Comparison of ENCODE assay signal across 13 mouse cellular contexts in the genomic region with DNA sequence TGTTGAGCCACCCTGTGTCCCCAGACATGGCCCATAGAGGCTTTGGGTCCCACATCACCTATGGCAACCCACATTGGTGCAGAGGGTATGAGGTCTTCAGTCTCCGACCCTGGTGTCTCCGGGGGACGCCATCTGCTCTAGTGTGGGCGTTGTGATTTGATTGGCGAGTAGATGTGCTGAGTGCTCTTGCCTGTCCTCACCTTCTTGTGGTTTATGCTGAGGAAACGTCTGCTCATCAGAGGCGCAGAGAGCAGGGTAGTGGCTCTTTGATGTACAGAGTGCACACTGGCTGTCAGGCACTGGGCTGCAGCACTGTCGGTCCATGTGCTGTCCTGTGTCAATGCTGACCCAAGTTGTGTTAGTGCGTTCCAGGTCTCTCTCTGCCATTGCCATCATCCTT. TPM values are rescaled to one million over a fixed set of nuclear protein-coding genes. Genes with fewer than 3 reads are reported as not detected.
DNase-seq lines count a peak whose midpoint lies in the region; ATAC-seq lines count a peak whose summit lies in the region.
"Had no signal": no experiment of that assay in that cellular context is flagged by ENCODE, and none has a peak within 500 bp of the region (broad histone marks: within the 10 kb centered on the region; RNA-seq: fewer than 3 reads in every experiment).

No protein-coding gene starts in this region.

- peaks cover 36% of the 10 kb centered on the region for H3K4me1 ChIP-seq in hindbrain, embryonic 12.5 days
- peaks cover 7% of the 10 kb centered on the region for H3K4me1 ChIP-seq in hindbrain, embryonic 11.5 days (replicated peaks; ENCODE audit: control insufficient read depth, insufficient read depth, low read length)
- H3K4me1 ChIP-seq in neural tube, embryonic 13.5 days (replicated peaks) = peaks cover 46% of the 10 kb centered on the region

- no peak for DNase-seq in hindbrain, embryonic 11.5 days (ENCODE audit: low spot score)
- DNase-seq in neural tube, embryonic 10.5 days (ENCODE audit: extremely low spot score, low spot score) = no peak
- DNase-seq in naive thymus-derived CD4-positive, alpha-beta T cell, adult 2 months (ENCODE audit: low read depth) = peak; percentile 66
- no peak for DNase-seq in layer of hippocampus, postnatal 36 days
- DNase-seq: gastrocnemius, postnatal 14 days; layer of hippocampus, adult 9-11 months; left cerebral cortex, postnatal 4 days; liver, embryonic 13.5 days; thymus, adult 2 months had no signal

- no peak for ATAC-seq in hindbrain, embryonic 12.5 days (ENCODE audit: low FRiP score)
- ATAC-seq in hindbrain, embryonic 11.5 days (ENCODE audit: low FRiP score) = no peak
- ATAC-seq in neural tube, embryonic 13.5 days (ENCODE audit: low read depth) = no peak
- peak; percentile 88 for ATAC-seq in activated CD4-positive, CD25-positive, alpha-beta regulatory T cell, adult 4 months

- H3K27ac ChIP-seq in hindbrain, embryonic 12.5 days = no peak overlapping the region
- H3K27ac ChIP-seq in hindbrain, embryonic 11.5 days (ENCODE audit: low read depth, low read length) = no peak overlapping the region
- H3K27ac ChIP-seq in neural tube, embryonic 13.5 days (replicated peaks) = no peak overlapping the region
- H3K27ac ChIP-seq: hindbrain, embryonic 15.5 days; liver, embryonic 13.5 days had no signal

- H3K36me3 ChIP-seq in hindbrain, embryonic 12.5 days = 0 out of 2 replicates have a peak, but pooled peaks cover 22% of the 10 kb centered on the region
- no peaks in the 10 kb centered on the region for H3K36me3 ChIP-seq in hindbrain, embryonic 11.5 days (ENCODE audit: control insufficient read depth, insufficient read depth, low read length)
- peaks cover 10% of the 10 kb centered on the region; the same call in 1 of the 2 replicates for H3K36me3 ChIP-seq in neural tube, embryonic 13.5 days
- H3K36me3 ChIP-seq: hindbrain, embryonic 15.5 days had no signal

- 85% methylated on average over 9 of the region's 9 CpGs for WGBS in hindbrain, embryonic 12.5 days
- 85% methylated on average over 9 of the region's 9 CpGs for WGBS in hindbrain, embryonic 11.5 days
- 82% methylated on average over 9 of the region's 9 CpGs for WGBS in neural tube, embryonic 13.5 days

- no peaks in the 10 kb centered on the region for H3K9me3 ChIP-seq in hindbrain, embryonic 12.5 days (replicated peaks)
- no peaks in the 10 kb centered on the region for H3K9me3 ChIP-seq in hindbrain, embryonic 11.5 days (ENCODE audit: control insufficient read depth, low read length)
- no peaks in the 10 kb centered on the region for H3K9me3 ChIP-seq in neural tube, embryonic 13.5 days
- H3K9me3 ChIP-seq: hindbrain, embryonic 15.5 days; liver, embryonic 13.5 days had no signal

- no peaks in the 10 kb centered on the region for H3K27me3 ChIP-seq in hindbrain, embryonic 12.5 days
- no peaks in the 10 kb centered on the region for H3K27me3 ChIP-seq in hindbrain, embryonic 11.5 days (ENCODE audit: control insufficient read depth, insufficient read depth, low read length)
- H3K27me3 ChIP-seq in neural tube, embryonic 13.5 days = no peaks in the 10 kb centered on the region
- H3K27me3 ChIP-seq: hindbrain, embryonic 15.5 days; liver, embryonic 13.5 days had no signal

- H3K9ac ChIP-seq in hindbrain, embryonic 12.5 days = 0 out of 2 replicates have a peak overlapping the region, but pooled peaks have one; percentile 8
- no peak overlapping the region for H3K9ac ChIP-seq in hindbrain, embryonic 11.5 days (ENCODE audit: low read depth, low read length)
- 0 out of 2 replicates have a peak overlapping the region, but pooled peaks have one; percentile 8 for H3K9ac ChIP-seq in neural tube, embryonic 13.5 days
- H3K9ac ChIP-seq: hindbrain, embryonic 15.5 days; liver, embryonic 13.5 days had no signal

- no peak overlapping the region for H3K4me2 ChIP-seq in hindbrain, embryonic 12.5 days (replicated peaks)
- H3K4me2 ChIP-seq in hindbrain, embryonic 11.5 days (replicated peaks; ENCODE audit: low read depth, low read length) = no peak overlapping the region
- no peak overlapping the region for H3K4me2 ChIP-seq in neural tube, embryonic 13.5 days
- H3K4me2 ChIP-seq: hindbrain, embryonic 15.5 days; liver, embryonic 13.5 days had no signal

- no peak overlapping the region for H3K4me3 ChIP-seq in hindbrain, embryonic 12.5 days
- no peak overlapping the region for H3K4me3 ChIP-seq in hindbrain, embryonic 11.5 days (ENCODE audit: low read depth, low read length)
- no peak overlapping the region for H3K4me3 ChIP-seq in neural tube, embryonic 13.5 days
- H3K4me3 ChIP-seq: hindbrain, embryonic 15.5 days; liver, embryonic 13.5 days had no signal

RNA-seq across cellular contexts. Expression of a gene that starts 6.3 kb away (rescaled TPM):
- polyA plus RNA-seq in hindbrain, embryonic 12.5 days (2016; fragmentation: Nextera tagmentation; extraction: Ambion mirVana) = 190 and 192 TPM in 2 replicates
- polyA plus RNA-seq in hindbrain, embryonic 11.5 days (2014; fragmentation: Nextera tagmentation; extraction: Ambion mirVana) = 71.1 and 85.6 TPM in 2 replicates
- polyA plus RNA-seq in neural tube, embryonic 13.5 days (2015; fragmentation: Nextera tagmentation; extraction: Ambion mirVana) = 98.0 and 110 TPM in 2 replicates
- 10 to 100 TPM; 13.3 to 16.1 TPM for polyA plus RNA-seq in activated CD4-positive, CD25-positive, alpha-beta regulatory T cell, adult 4 months (2017; shearing (Covaris generic))
- total RNA-seq in layer of hippocampus, postnatal 36 days (2021) = 100 to 1,000 TPM; 216 to 241 TPM

RNA-seq across cellular contexts. Expression of a gene that starts 23.1 kb away (rescaled TPM):
- 5.2 and 5.3 TPM in 2 replicates for polyA plus RNA-seq in hindbrain, embryonic 12.5 days (2016; fragmentation: Nextera tagmentation; extraction: Ambion mirVana)
- polyA plus RNA-seq in hindbrain, embryonic 11.5 days (2014; fragmentation: Nextera tagmentation; extraction: Ambion mirVana) = 1.5 and 1.7 TPM in 2 replicates
- 2.8 and 3.7 TPM in 2 replicates for polyA plus RNA-seq in neural tube, embryonic 13.5 days (2015; fragmentation: Nextera tagmentation; extraction: Ambion mirVana)
- 10 to 100 TPM in 1 of 2 experiments, 1 to 10 TPM in 1; 9.5 to 11.5 TPM for polyA plus RNA-seq in activated CD4-positive, CD25-positive, alpha-beta regulatory T cell, adult 4 months (2017; shearing (Covaris generic))
- total RNA-seq in layer of hippocampus, postnatal 36 days (2021) = 1 to 10 TPM; 2.6 to 3.1 TPM

RNA-seq across cellular contexts. Expression of a gene that starts 26.2 kb away (rescaled TPM):
- 4.8 and 5.5 TPM in 2 replicates for polyA plus RNA-seq in hindbrain, embryonic 12.5 days (2016; fragmentation: Nextera tagmentation; extraction: Ambion mirVana)
- 5.8 and 7.4 TPM in 2 replicates for polyA plus RNA-seq in hindbrain, embryonic 11.5 days (2014; fragmentation: Nextera tagmentation; extraction: Ambion mirVana)
- polyA plus RNA-seq in neural tube, embryonic 13.5 days (2015; fragmentation: Nextera tagmentation; extraction: Ambion mirVana) = 3.0 and 4.8 TPM in 2 replicates
- 1 to 10 TPM; 2.5 to 3.7 TPM for polyA plus RNA-seq in activated CD4-positive, CD25-positive, alpha-beta regulatory T cell, adult 4 months (2017; shearing (Covaris generic))
- 1 to 10 TPM; 3.8 to 4.5 TPM for total RNA-seq in layer of hippocampus, postnatal 36 days (2021)

RNA-seq across cellular contexts. Expression of a gene that starts 26.3 kb away (rescaled TPM):
- 60.3 and 69.4 TPM in 2 replicates for polyA plus RNA-seq in hindbrain, embryonic 12.5 days (2016; fragmentation: Nextera tagmentation; extraction: Ambion mirVana)
- 64.1 and 68.7 TPM in 2 replicates for polyA plus RNA-seq in hindbrain, embryonic 11.5 days (2014; fragmentation: Nextera tagmentation; extraction: Ambion mirVana)
- 62.7 and 64.8 TPM in 2 replicates for polyA plus RNA-seq in neural tube, embryonic 13.5 days (2015; fragmentation: Nextera tagmentation; extraction: Ambion mirVana)
- polyA plus RNA-seq in activated CD4-positive, CD25-positive, alpha-beta regulatory T cell, adult 4 months (2017; shearing (Covaris generic)) = 100 to 1,000 TPM; 104 to 107 TPM
- total RNA-seq in layer of hippocampus, postnatal 36 days (2021) = 10 to 100 TPM; 41.8 to 44.9 TPM

RNA-seq across cellular contexts. Expression of a gene that starts 27.9 kb away (rescaled TPM):
- polyA plus RNA-seq in hindbrain, embryonic 12.5 days (2016; fragmentation: Nextera tagmentation; extraction: Ambion mirVana) = 87.8 and 96.4 TPM in 2 replicates
- polyA plus RNA-seq in hindbrain, embryonic 11.5 days (2014; fragmentation: Nextera tagmentation; extraction: Ambion mirVana) = 36.2 and 47.2 TPM in 2 replicates
- polyA plus RNA-seq in neural tube, embryonic 13.5 days (2015; fragmentation: Nextera tagmentation; extraction: Ambion mirVana) = 93.9 and 100.0 TPM in 2 replicates
- polyA plus RNA-seq in activated CD4-positive, CD25-positive, alpha-beta regulatory T cell, adult 4 months (2017; shearing (Covaris generic)) = 1 to 10 TPM; 5.5 to 6.1 TPM
- total RNA-seq in layer of hippocampus, postnatal 36 days (2021) = 100 to 1,000 TPM; 102 to 106 TPM
